Comparison of ENCODE assay signal across 9 mouse cellular contexts in genomic region chr4:57039127-57040031, GRCm38 (mm10). TPM values are rescaled to one million over a fixed set of nuclear protein-coding genes. Genes with fewer than 3 reads are reported as not detected.
DNase-seq lines count a peak whose midpoint lies in the region; ATAC-seq lines count a peak whose summit lies in the region.
"Had no signal": no experiment of that assay in that cellular context is flagged by ENCODE, and none has a peak within 500 bp of the region (broad histone marks: within the 10 kb centered on the region; RNA-seq: fewer than 3 reads in every experiment).

No protein-coding gene starts in this region.

- H3K4me2 ChIP-seq in kidney, embryonic 14.5 days (replicated peaks; ENCODE audit: low read depth, low read length) = peak overlapping the region; percentile 38
- H3K4me2 ChIP-seq in forebrain, embryonic 14.5 days (ENCODE audit: low read length) = peak overlapping the region; percentile 56
- H3K4me2 ChIP-seq in limb, embryonic 13.5 days (replicated peaks) = peak overlapping the region; percentile 65

- H3K27me3 ChIP-seq in kidney, embryonic 14.5 days (ENCODE audit: control insufficient read depth, insufficient read depth, low read length) = no peaks in the 10 kb centered on the region
- no peaks in the 10 kb centered on the region for H3K27me3 ChIP-seq in forebrain, embryonic 14.5 days (replicated peaks; ENCODE audit: control insufficient read depth, insufficient read depth, low read length)
- H3K27me3 ChIP-seq in limb, embryonic 13.5 days = 0 out of 2 replicates have a peak, but pooled peaks cover 4% of the 10 kb centered on the region

- no peak overlapping the region; the same call in 1 of the 2 replicates for H3K4me3 ChIP-seq in kidney, embryonic 14.5 days (ENCODE audit: low read length)
- peak overlapping the region; percentile 21 for H3K4me3 ChIP-seq in forebrain, embryonic 14.5 days (ENCODE audit: low read depth, low read length)
- peak overlapping the region; percentile 31 for H3K4me3 ChIP-seq in limb, embryonic 13.5 days

- peak overlapping the region; percentile 34 for H3K9ac ChIP-seq in kidney, embryonic 14.5 days (ENCODE audit: low read depth, low read length)
- H3K9ac ChIP-seq in forebrain, embryonic 14.5 days (ENCODE audit: low read length) = peak overlapping the region; percentile 54
- H3K9ac ChIP-seq in limb, embryonic 13.5 days = peak overlapping the region; percentile 19

- no peaks in the 10 kb centered on the region for H3K4me1 ChIP-seq in kidney, embryonic 14.5 days (ENCODE audit: control insufficient read depth, insufficient read depth, low read length)
- H3K4me1 ChIP-seq in forebrain, embryonic 14.5 days (ENCODE audit: control insufficient read depth, insufficient read depth, low read length) = peaks cover 6% of the 10 kb centered on the region
- H3K4me1 ChIP-seq in limb, embryonic 13.5 days = peaks cover 13% of the 10 kb centered on the region

- ATAC-seq in kidney, embryonic 14.5 days (ENCODE audit: low FRiP score, low TSS enrichment) = no peak; the same call in 1 of the 2 replicates
- peak; percentile 85 for ATAC-seq in forebrain, embryonic 14.5 days
- ATAC-seq in limb, embryonic 13.5 days (ENCODE audit: low FRiP score, low read depth) = peak; percentile 32; the same call in 1 of the 2 replicates
- ATAC-seq in erythroblast, adult 5-6 weeks (replicated peaks; ENCODE audit: low FRiP score, poor library complexity, severe bottlenecking) = no peak

- no peak for DNase-seq in kidney, postnatal 14 days
- DNase-seq in cerebellum, adult 11 months = peak; percentile 72
- peak; percentile 75 for DNase-seq in forebrain, embryonic 14.5 days (ENCODE audit: low spot score)
- DNase-seq in right cerebral cortex, postnatal 10 days (ENCODE audit: low spot score in 2 of 2) = peak; percentile 41 to 51
- DNase-seq in spleen, adult 12 weeks (ENCODE audit: low spot score) = no peak

- peaks cover 2% of the 10 kb centered on the region; the same call in 1 of the 2 replicates for H3K9me3 ChIP-seq in kidney, embryonic 14.5 days (ENCODE audit: control insufficient read depth, low read length)
- no peaks in the 10 kb centered on the region for H3K9me3 ChIP-seq in forebrain, embryonic 14.5 days (replicated peaks; ENCODE audit: control insufficient read depth, low read length)
- peaks cover 9% of the 10 kb centered on the region; the same call in 1 of the 2 replicates for H3K9me3 ChIP-seq in limb, embryonic 13.5 days

- WGBS in kidney, embryonic 14.5 days = 17% methylated on average over 21 of the region's 23 CpGs
- 11% methylated on average over 20 of the region's 23 CpGs for WGBS in forebrain, embryonic 14.5 days
- WGBS in limb, embryonic 13.5 days = 13% methylated on average over 23 of the region's 23 CpGs

- no peak overlapping the region for H3K27ac ChIP-seq in kidney, embryonic 14.5 days (ENCODE audit: low read depth, low read length)
- no peak overlapping the region for H3K27ac ChIP-seq in forebrain, embryonic 14.5 days (ENCODE audit: low read depth, low read length)
- H3K27ac ChIP-seq in limb, embryonic 13.5 days = no peak overlapping the region

- H3K36me3 ChIP-seq in kidney, embryonic 14.5 days (ENCODE audit: control insufficient read depth, insufficient read depth, low read length) = no peaks in the 10 kb centered on the region
- H3K36me3 ChIP-seq in forebrain, embryonic 14.5 days (ENCODE audit: control insufficient read depth, insufficient read depth, low read length) = no peaks in the 10 kb centered on the region
- H3K36me3 ChIP-seq in limb, embryonic 13.5 days = no peaks in the 10 kb centered on the region

RNA-seq across cellular contexts. Expression of gene Frrs1l, which starts 49.2 kb away (rescaled TPM):
- polyA plus RNA-seq in kidney, embryonic 14.5 days (2014; fragmentation: Nextera tagmentation; extraction: Ambion mirVana) = 0.16 and 0.58 TPM in 2 replicates
- polyA plus RNA-seq in forebrain, embryonic 14.5 days (2014; fragmentation: Nextera tagmentation; extraction: Ambion mirVana) = 13.8 and 18.9 TPM in 2 replicates
- polyA plus RNA-seq in limb, embryonic 13.5 days (2015; fragmentation: Nextera tagmentation; extraction: Ambion mirVana) = 3.0 and 3.4 TPM in 2 replicates
- not detected in 2 replicates for total RNA-seq in erythroblast, adult 5-6 weeks (2015; ENCODE audit: low replicate concordance)
- total RNA-seq in erythroblast, adult 5-6 weeks (2017; ENCODE audit: low replicate concordance) = not detected in 2 replicates
- total RNA-seq: MEL had no signal

Comparison
In these comparisons a context has a peak if more than half of its experiments do, and no peak if none do; other contexts are left out.
1. ATAC-seq: peak in forebrain, embryonic 14.5 days (single experiment) and limb, embryonic 13.5 days (single experiment); none in kidney, embryonic 14.5 days (single experiment) and erythroblast, adult 5-6 weeks (single experiment).
2. DNase-seq: peak in cerebellum, adult 11 months (single experiment), forebrain, embryonic 14.5 days (single experiment) and right cerebral cortex, postnatal 10 days (2 of 2); none in kidney, postnatal 14 days (single experiment) and spleen, adult 12 weeks (single experiment).
3. Peak in every context shown above with its lines, with median percentiles within 50 percentile points of each other: H3K4me2 ChIP-seq and H3K9ac ChIP-seq.